Mouse (Mus musculus): ENCODE measurements around the gene Flot2.
"Not testable (repeated sequence)": the region's sequence is repeated elsewhere in the genome, so short reads cannot be mapped to it uniquely, and the experiment has no call there.

The Flot2 gene

GRCm38 (mm10) chr11:78037831-78038752 is at the start of gene Flot2:
Flot2 (plus strand) TSS chr11:78037931.
- peak; percentile 36 to 72 for DNase-seq (ENCODE audit: low spot score in 2 of 2)

GRCm38 (mm10) chr11:77989071-77989690 is 48.5 kb upstream of the Flot2 start:
- DNase-seq (ENCODE audit: low spot score in 2 of 2), result no peak

DNA sequence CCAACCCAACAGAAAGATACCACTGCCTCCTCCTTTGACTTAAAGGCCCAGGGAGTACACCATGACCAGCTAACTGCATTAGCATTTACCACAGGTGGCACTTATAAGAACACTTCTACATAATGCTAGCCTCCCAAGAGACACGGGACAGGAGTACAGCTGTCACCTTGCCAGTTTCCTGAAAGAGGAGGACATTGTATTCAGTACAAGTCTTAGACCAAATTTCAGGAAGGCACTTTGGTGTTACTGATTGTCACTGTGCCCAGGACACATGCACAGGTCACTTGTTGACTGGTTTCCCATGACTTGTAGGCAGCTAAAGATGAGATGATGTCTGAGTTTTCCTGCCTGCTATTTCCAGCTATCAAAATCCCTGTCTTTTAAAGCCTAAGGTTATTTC is 42.2 kb upstream of the Flot2 start:
- no peak for DNase-seq (ENCODE audit: low spot score in 2 of 2)

- DNase-seq (ENCODE audit: low spot score in 2 of 2), result no peak
These were observed 31.3 kb upstream of the Flot2 start for GRCm38 (mm10) chr11:78006446-78006845.

DNA sequence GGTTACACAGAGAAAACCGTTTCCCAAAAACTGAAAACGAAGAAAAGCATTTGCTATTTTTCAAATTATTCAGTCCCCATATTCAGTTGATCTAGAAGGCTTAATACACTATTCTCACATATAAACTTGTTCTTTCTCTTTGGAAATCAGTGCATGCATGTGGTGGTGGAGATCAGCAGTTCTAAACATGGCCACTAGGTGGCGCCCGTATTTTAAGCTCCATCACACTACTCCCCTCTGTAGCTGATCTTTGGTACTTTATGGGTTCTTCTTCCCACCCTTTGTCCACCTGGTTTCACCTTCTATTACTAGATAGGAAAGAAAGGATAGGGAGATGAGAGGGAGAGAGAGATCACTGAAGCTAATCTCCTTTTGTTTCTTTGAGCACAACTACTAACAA is 18.1 kb upstream of the Flot2 start:
- DNase-seq (ENCODE audit: low spot score in 2 of 2), result peak; percentile 40 to 68

- peak in 1 of 2 experiments; percentile 30 for DNase-seq (ENCODE audit: low spot score in 2 of 2)
These were observed 14.1 kb upstream of the Flot2 start for GRCm38 (mm10) chr11:78023607-78024006.

GRCm38 (mm10) chr11:78029240-78029639 is 8.5 kb upstream of the Flot2 start:
- DNase-seq (ENCODE audit: low spot score in 2 of 2), result no peak

- no peak for DNase-seq (ENCODE audit: low spot score in 2 of 2)
These were observed 7.1 kb upstream of the Flot2 start for GRCm38 (mm10) chr11:78030600-78030999.

DNA sequence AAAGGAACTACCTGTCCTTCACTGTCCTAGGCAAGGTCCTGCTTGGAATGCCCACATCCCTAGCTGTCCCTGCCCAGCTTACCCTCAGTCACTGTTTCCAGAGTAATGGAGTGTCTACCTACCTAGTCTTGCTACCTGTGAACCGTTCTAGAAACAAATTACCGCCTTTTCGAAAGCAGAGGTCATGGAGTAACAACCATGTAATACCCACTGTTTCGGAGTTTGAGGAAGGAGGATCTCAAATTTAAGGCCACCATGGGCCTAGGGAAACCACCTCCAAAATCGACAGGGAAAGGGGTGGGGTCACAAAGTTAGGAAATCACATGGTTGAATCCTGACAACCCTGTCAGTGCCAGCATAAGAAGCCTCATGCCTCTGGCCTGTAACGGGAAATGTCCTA is 6.3 kb upstream of the Flot2 start:
- no peak for DNase-seq (ENCODE audit: low spot score in 2 of 2)

GRCm38 (mm10) chr11:78031947-78032808 is 5.6 kb upstream of the Flot2 start, which contains the start of gene Dhrs13:
Dhrs13 (plus strand) TSS chr11:78032280.
- peak; percentile 86 to 92 for DNase-seq (ENCODE audit: low spot score in 2 of 2)

DNA sequence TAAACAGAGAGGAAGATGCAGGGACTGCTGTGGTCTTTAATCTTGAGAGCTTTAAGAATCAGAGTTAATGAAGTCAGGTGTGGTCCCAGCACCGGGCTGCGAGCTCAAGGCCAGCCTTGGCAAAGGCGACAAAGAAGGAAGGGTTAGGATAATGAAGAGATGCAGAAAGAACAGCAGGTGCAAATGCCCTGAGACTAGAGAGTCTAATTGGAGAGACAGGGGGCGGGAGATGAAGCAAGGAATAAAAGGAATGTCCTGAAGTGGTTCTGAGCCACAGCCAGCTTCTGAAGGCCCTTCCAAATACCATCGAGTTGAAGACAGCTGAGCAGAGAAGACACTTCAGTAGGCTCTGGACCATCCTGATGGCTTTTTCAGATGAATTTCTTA is 4.9 kb upstream of the Flot2 start:
- no peak for DNase-seq (ENCODE audit: low spot score in 2 of 2)

- no peak for DNase-seq (ENCODE audit: low spot score in 2 of 2)
These were observed 3.7 kb upstream of the Flot2 start for GRCm38 (mm10) chr11:78033931-78034617.

DNA sequence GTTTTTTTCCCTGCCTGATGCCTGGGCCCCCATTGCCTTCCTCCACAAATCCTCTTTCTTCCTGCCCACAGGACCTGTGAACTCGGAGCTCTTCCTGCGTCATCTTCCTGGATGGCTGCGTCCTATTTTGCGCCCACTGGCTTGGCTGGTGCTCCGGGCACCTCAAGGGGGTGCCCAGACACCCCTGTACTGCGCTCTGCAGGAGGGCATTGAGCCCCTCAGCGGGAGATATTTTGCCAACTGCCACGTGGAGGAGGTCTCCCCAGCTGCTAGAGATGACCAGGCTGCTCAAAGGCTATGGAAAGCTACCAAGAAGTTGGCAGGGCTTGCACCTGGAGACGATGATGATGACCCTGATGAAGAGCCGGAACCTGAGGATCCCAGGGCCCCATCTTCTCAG is 940 bp upstream of the Flot2 start:
- DNase-seq (ENCODE audit: low spot score in 2 of 2), result no peak

DNA sequence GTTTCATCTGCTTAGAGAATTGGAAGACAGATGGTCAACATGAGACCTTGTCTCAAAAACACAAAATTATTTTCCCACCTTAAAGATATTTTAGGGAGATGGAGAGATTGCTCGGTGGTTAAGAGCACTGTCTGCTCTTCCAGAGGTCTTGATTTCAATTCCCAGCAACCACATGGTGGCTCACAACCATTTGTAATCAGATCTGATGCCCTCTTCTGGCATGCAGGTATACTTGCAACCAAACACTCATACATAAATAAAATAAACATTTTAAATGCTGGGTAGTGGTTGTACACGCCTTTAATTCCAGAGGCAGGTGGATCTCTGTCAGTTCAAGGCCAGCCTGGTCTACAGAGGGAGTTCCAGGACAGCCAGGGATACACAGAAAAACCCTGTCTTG is 3.1 kb downstream of the Flot2 start:
- DNase-seq (ENCODE audit: low spot score in 2 of 2), result no peak

DNA sequence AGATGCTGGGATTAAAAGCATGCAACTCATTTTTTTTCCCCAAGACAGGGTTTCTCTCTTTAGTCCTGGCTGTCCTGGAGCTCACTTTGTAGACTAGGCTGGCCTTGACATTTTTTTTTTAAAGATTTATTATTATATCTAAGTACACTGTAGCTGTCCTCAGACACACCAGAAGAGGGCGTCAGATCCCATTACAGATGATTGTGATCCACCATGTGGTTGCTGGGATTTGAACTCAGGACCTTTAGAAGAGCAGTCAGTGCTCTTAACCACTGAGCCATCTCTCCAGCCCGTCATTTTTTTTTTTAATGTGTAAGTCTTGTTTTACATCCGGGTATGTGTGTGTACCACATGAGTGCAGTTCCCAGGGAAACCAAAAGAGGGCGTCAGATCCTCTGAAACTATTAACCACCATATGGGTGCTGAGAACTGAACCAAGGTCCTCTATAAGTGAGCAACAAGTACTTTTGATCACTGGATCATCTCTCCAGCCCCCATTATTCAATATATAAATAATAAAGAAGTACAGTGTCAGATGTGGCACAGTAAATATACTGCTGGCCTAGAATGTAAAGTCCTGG is 4.6 kb downstream of the Flot2 start:
- DNase-seq (ENCODE audit: low spot score in 2 of 2), result not testable (repeated sequence)

DNA sequence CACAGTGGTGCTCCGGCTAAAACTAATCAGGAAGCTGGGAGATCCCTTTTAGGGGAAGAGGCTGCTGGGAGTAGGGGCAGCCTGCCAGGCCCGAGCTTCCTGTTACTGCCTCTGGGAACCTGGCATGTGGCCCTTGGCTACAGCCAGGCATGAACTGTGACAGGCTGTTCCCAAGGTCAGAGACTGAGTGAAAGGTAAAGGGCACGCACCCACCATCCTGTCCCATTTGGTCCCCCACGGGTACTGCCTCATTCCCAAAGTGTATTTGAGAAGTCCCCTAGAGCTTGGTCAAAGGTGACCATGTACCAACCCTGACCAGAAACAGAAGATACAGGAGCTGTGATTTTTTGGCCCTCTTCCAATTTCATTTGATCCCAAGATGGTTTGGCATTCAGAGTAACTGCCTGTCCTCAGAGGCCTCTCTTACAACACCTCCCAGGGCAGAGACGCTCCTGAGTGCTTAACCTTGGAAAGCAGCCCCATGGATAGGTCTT is 7.1 kb downstream of the Flot2 start:
- DNase-seq (ENCODE audit: low spot score in 2 of 2), result no peak

GRCm38 (mm10) chr11:78048637-78049036 is 10.9 kb downstream of the Flot2 start:
- not testable (repeated sequence) for DNase-seq (ENCODE audit: low spot score in 2 of 2)

DNA sequence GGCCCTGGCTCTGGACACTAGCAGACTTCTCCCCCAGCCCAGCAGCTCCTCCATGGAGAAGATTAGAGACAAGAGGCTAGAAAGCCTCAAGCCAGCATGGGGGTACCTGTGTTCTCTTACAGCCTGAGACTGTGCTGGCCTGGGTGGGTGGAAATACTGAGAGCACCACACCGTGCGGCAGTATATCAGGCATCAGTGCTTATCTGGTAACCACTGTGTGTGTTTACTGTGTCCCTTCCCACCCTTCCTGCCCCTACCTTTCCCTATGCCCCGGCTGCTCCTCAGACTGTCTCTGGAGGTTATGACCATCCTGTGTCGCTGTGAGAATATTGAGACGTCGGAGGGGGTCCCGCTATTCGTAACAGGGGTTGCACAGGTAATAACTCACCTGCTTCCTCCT is 15.3 kb downstream of the Flot2 start:
- DNase-seq (ENCODE audit: low spot score in 2 of 2), result no peak

DNA sequence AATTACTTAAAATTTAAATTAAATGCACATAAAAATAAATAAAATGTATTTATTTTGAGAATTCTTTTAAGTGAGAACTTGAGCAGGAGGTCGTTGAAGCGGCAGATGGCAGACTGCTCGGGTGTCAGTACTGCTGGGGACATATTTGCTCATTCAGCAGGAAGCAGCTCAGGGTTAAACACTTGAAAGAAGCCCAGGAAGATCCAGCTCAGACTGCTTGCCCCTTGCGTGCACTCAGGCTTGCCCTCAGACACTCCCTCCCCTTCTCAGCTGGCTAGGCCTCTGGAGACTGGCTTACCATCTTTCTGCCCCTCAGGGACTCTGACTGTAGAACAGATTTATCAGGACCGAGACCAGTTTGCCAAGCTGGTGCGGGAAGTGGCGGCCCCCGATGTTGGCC is 19.2 kb downstream of the Flot2 start:
- no peak for DNase-seq (ENCODE audit: low spot score in 2 of 2)

DNA sequence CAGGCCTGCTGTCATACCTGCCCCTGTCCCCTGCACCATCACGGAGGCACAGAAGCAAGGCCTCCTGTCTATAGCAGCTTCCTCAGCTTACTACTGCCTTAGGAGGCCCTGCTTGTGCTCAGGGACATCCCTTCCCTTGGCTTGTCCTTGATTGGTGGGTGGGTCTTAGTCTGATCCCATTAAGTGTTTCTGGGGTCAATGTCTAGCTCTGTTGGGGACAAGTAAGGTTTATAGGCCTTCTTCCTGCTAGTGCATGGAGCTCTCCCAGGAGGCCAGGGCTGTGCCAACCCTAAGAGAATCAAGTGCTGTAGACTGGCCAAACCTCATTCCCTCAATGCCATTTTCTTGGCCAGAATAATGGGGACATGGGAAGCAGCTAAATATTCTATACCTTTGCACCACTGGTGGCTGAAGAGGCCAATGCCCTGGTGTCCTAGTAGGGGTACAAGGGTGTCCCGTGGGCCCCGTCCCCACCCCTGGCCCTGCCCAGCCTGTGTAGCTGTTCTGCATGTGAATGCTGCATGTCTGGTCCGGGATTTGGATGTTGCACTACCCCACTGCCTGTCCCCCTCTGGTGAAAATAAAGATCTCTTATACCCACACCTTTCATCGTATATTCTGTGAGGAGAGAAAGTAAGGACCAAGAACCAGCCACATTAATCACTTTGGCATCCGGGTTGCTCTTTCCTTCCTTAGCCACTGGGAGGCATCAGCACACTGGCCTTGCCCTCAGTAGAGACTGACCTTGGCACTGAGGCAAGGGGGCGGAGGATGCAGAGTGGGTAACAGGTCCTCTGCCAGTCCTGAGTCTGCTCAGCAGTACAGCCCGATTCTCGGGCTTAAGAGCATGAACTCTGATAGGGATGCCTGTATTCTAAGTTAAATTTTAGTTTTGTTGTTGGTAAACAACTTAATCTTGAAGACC is 22.4 kb downstream of the Flot2 start:
- peak in 1 of 2 experiments; percentile 31 for DNase-seq (ENCODE audit: low spot score in 2 of 2)

Measured in thymus, postnatal 10 days (tissue).